Mouse (Mus musculus) kidney, postnatal 25 days (tissue): ENCODE results near the gene Aqp3.
A peak's percentile ranks its signal among the peaks of the same experiment; 100 is the strongest.

ENCODE experiments used
- DNase-seq, 2 experiments: peaks; one replicate each; pipeline ENCODE4 v3.0.0; 2021; ENCODE audit warnings: mixed read lengths in 2 of 2

The Aqp3 gene

GRCm38 (mm10) chr4:41063351-41063750, 34.6 kb downstream of the Aqp3 start:
- DNase-seq, result peak in 1 of 2 experiments; percentile 71

GRCm38 (mm10) chr4:41057361-41057760, 40.6 kb downstream of the Aqp3 start:
- DNase-seq, result no peak

GRCm38 (mm10) chr4:41056742-41057332, 41.1 kb downstream of the Aqp3 start:
- DNase-seq, result peak; percentile 52 to 80

GRCm38 (mm10) chr4:41056253-41056652, 41.7 kb downstream of the Aqp3 start:
- peak; percentile 52 to 83 for DNase-seq

GRCm38 (mm10) chr4:41055111-41055510, 42.9 kb downstream of the Aqp3 start:
- DNase-seq, result peak; percentile 56 to 60

- DNase-seq, result no peak
Measured at GRCm38 (mm10) chr4:41051781-41052180, 46.2 kb downstream of the Aqp3 start.

GRCm38 (mm10) chr4:41050726-41051675, 47.0 kb downstream of the Aqp3 start:
- peak; percentile 84 to 95 for DNase-seq

GRCm38 (mm10) chr4:41048926-41049325, 49.1 kb downstream of the Aqp3 start:
- DNase-seq, result no peak

- DNase-seq, result peak in 1 of 2 experiments; percentile 70
Measured at GRCm38 (mm10) chr4:41047524-41048271, 50.3 kb downstream of the Aqp3 start, which contains the start of gene Aqp7. Gene Aqp7 (minus strand): TSS chr4:41048139.

- DNase-seq, result peak; percentile 56 to 79
Measured at GRCm38 (mm10) chr4:41046254-41046795, 51.7 kb downstream of the Aqp3 start.

- peak; percentile 72 to 87 for DNase-seq
Measured at GRCm38 (mm10) chr4:41045288-41045687, 52.7 kb downstream of the Aqp3 start.

GRCm38 (mm10) chr4:41043961-41044360, 54.0 kb downstream of the Aqp3 start:
- DNase-seq, result peak; percentile 48 to 72

GRCm38 (mm10) chr4:41042880-41043279, 55.1 kb downstream of the Aqp3 start:
- DNase-seq, result peak; percentile 40 to 66
